Mouse (Mus musculus) midbrain, embryonic 16.5 days (tissue): ENCODE results near the gene Esyt2. TPM values are rescaled to one million over a fixed set of nuclear protein-coding genes. Genes with fewer than 3 reads are reported as not detected.

ENCODE experiments used
- ATAC-seq: fragments of 200-750 bp; cut with Nextera tagmentation; 2 replicates; pipeline ENCODE4 v1.8.0; 2017; ENCODE audit warnings: moderate TSS enrichment
- H3K27ac ChIP-seq: fragments of 300-500 bp; sonication (generic); 2 replicates; pipeline ENCODE4 v1.5.1; 2014; ENCODE audit warnings: mild to moderate bottlenecking, low read length, mixed read lengths
- H3K27me3 ChIP-seq: fragments of 300-500 bp; sonication (generic); 2 replicates; pipeline ENCODE4 v1.6.1; 2014; ENCODE audit warnings: low read depth, low read length, mixed read lengths; ENCODE audit not compliant: control insufficient read depth, insufficient read depth
- H3K36me3 ChIP-seq: fragments of 300-500 bp; sonication (generic); 2 replicates; pipeline ENCODE4 v1.6.1; 2014; ENCODE audit warnings: mild to moderate bottlenecking, low read length, moderate library complexity, mixed read lengths; ENCODE audit not compliant: control insufficient read depth, insufficient read depth
- H3K4me1 ChIP-seq: fragments of 300-500 bp; sonication (generic); 2 replicates; pipeline ENCODE4 v1.6.1; 2014; ENCODE audit warnings: mild to moderate bottlenecking, low read length, mixed read lengths; ENCODE audit not compliant: control insufficient read depth, insufficient read depth
- H3K4me2 ChIP-seq: fragments of 300-500 bp; sonication (generic); 2 replicates; pipeline ENCODE4 v1.6.1; 2014; ENCODE audit warnings: mild to moderate bottlenecking, low read length, mixed read lengths
- H3K4me3 ChIP-seq: fragments of 300-500 bp; sonication (generic); 2 replicates; pipeline ENCODE4 v1.5.1; 2014; ENCODE audit warnings: low read depth, mild to moderate bottlenecking, low read length, moderate library complexity, mixed read lengths
- H3K9ac ChIP-seq: fragments of 300-500 bp; sonication (generic); 2 replicates; pipeline ENCODE4 v1.6.1; 2014; ENCODE audit warnings: low read depth, low read length, mixed read lengths
- H3K9me3 ChIP-seq: fragments of 300-500 bp; sonication (generic); replicated peaks from 2 replicates; pipeline ENCODE4 v1.6.1; 2014; ENCODE audit warnings: mild to moderate bottlenecking, low read length, mixed read lengths; ENCODE audit not compliant: control insufficient read depth, poor library complexity, severe bottlenecking
- WGBS: fragments of 180-500 bp; shearing (Covaris S2); extraction: QIAGEN DNeasy Blood & Tissue Kit; methylation state at CpG from one replicate; pipeline ENCODE4 v1.1.7; 2014; 5-methylcytosine and 5-hydroxymethylcytosine counted together
- polyA plus RNA-seq: library from polyadenylated mRNA; unstranded; fragments of >200 nt; fragmentation: Nextera tagmentation; extraction: Ambion mirVana; gene quantifications from 2 replicates; pipeline ENCODE4 v1.2.1, GENCODE M21; 2015

The Esyt2 gene
- polyA plus RNA-seq, 1 experiment from 2014 or later: 12.1 TPM

DNA sequence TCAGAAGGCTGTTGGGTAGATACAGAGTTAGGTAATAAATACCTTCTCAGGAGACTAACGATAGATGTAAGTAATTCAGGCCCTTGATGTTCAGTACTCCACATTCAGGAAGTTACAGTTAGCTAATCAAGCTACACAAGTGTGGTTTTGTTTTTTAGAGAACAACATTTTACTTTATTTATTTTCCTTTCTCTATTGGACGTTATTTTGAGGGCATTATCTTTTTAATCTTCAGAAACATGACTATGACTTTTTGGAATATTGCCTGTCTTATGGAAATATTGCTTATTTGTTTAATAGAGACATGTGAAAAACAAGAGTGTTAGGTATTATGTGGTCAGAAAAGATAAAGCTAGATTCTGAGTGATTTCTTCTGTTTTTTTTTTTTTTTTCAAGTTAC is 12.2 kb downstream of the Esyt2 start:
- Histone ChIP-seq H3K27me3 (no peaks in the 10 kb centered on the region), H3K9ac (no peak overlapping the region), H3K27ac (no peak overlapping the region), H3K9me3 (no peaks in the 10 kb centered on the region), H3K36me3 (no peaks in the 10 kb centered on the region), H3K4me1 (no peaks in the 10 kb centered on the region), H3K4me3 (no peak overlapping the region), H3K4me2 (no peak overlapping the region)
- 87% methylated on average over 2 of the region's 2 CpGs for WGBS
- ATAC-seq: no peak

- Histone ChIP-seq H3K9me3 (no peaks in the 10 kb centered on the region), H3K36me3 (no peaks in the 10 kb centered on the region), H3K27ac (no peak overlapping the region), H3K9ac (no peak overlapping the region), H3K27me3 (no peaks in the 10 kb centered on the region), H3K4me2 (no peak overlapping the region), H3K4me3 (no peak overlapping the region), H3K4me1 (no peaks in the 10 kb centered on the region)
- ATAC-seq: no peak
- 92% methylated on average over 4 of the region's 4 CpGs for WGBS
These were observed 12.8 kb downstream of the Esyt2 start for GRCm38 (mm10) chr12:116293599-116294292.

DNA sequence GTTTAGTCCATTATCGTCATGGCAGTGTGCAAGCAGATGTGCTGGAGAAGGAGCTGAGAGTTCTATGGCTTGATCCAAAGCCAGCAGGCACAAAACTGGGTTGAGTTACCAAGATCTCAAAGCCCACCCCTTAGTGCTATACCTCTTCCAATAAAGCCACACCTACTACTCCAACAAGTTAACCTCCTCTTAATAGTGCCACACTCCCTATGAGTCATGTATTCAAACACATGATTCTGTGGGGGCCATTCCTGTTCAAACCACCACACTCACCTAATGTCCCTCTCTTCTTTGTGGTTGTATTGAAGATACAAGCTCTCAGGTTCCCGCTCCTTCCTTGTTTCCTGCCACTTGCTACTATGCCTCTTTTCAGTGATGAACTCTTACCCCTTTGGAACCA is 18.9 kb downstream of the Esyt2 start:
- Histone ChIP-seq H3K4me3 (no peak overlapping the region), H3K36me3 (no peaks in the 10 kb centered on the region), H3K9me3 (no peaks in the 10 kb centered on the region; the same call in 1 of the 2 replicates), H3K4me1 (no peaks in the 10 kb centered on the region), H3K4me2 (no peak overlapping the region), H3K9ac (no peak overlapping the region), H3K27ac (no peak overlapping the region), H3K27me3 (no peaks in the 10 kb centered on the region)
- WGBS: 100% methylated on average over 2 of the region's 2 CpGs
- ATAC-seq: no peak

DNA sequence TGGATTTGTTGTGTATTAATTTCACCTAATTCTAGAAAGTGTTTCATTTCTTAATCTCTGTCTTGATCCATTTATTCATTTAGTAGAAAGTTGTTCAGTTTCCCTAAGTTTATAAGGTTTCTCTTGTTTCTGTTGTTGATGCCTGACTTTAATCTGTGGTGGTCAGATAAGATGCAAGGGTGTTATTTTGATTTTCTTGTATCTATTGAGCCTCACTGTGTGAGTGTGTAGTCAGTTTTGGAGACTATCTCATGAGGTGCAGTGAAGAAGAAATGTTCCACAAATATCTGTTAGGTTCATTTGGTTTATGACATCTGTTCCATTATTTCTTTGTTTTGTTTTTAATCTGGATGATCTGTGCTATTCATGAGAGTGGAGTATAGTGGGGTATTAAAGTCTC is 21.2 kb downstream of the Esyt2 start:
- H3K9ac ChIP-seq: no peak overlapping the region
- no peaks in the 10 kb centered on the region; the same call in 1 of the 2 replicates for H3K9me3 ChIP-seq
- H3K4me3 ChIP-seq: no peak overlapping the region
- no peak for ATAC-seq
- H3K36me3 ChIP-seq: no peaks in the 10 kb centered on the region
- H3K27ac ChIP-seq: no peak overlapping the region
- no peaks in the 10 kb centered on the region for H3K4me1 ChIP-seq
- no peaks in the 10 kb centered on the region for H3K27me3 ChIP-seq
- H3K4me2 ChIP-seq: no peak overlapping the region

- Histone ChIP-seq H3K27ac (no peak overlapping the region), H3K4me1 (no peaks in the 10 kb centered on the region), H3K4me3 (no peak overlapping the region), H3K27me3 (no peaks in the 10 kb centered on the region), H3K9me3 (no peaks in the 10 kb centered on the region), H3K36me3 (no peaks in the 10 kb centered on the region), H3K4me2 (no peak overlapping the region), H3K9ac (no peak overlapping the region)
- WGBS: 40% methylated on average over 1 of the region's 1 CpGs
- ATAC-seq: no peak
These were observed 25.0 kb downstream of the Esyt2 start for GRCm38 (mm10) chr12:116306042-116306441.

- no peaks in the 10 kb centered on the region for H3K9me3 ChIP-seq
- no peak overlapping the region for H3K9ac ChIP-seq
- no peaks in the 10 kb centered on the region for H3K36me3 ChIP-seq
- 95% methylated on average over 3 of the region's 3 CpGs for WGBS
- no peaks in the 10 kb centered on the region for H3K4me1 ChIP-seq
- no peak overlapping the region for H3K4me3 ChIP-seq
- no peak overlapping the region for H3K4me2 ChIP-seq
- no peaks in the 10 kb centered on the region for H3K27me3 ChIP-seq
- ATAC-seq: no peak
- H3K27ac ChIP-seq: no peak overlapping the region
These were observed 26.9 kb downstream of the Esyt2 start for GRCm38 (mm10) chr12:116307870-116308269.

- no peak overlapping the region for H3K27ac ChIP-seq
- H3K9ac ChIP-seq: no peak overlapping the region
- H3K4me2 ChIP-seq: no peak overlapping the region
- H3K4me3 ChIP-seq: no peak overlapping the region
- no peaks in the 10 kb centered on the region for H3K36me3 ChIP-seq
- no peaks in the 10 kb centered on the region for H3K27me3 ChIP-seq
- no peaks in the 10 kb centered on the region for H3K4me1 ChIP-seq
- no peak for ATAC-seq
- H3K9me3 ChIP-seq: no peaks in the 10 kb centered on the region
- WGBS: 94% methylated on average over 2 of the region's 2 CpGs
These were observed 27.6 kb downstream of the Esyt2 start for GRCm38 (mm10) chr12:116308612-116309011.

DNA sequence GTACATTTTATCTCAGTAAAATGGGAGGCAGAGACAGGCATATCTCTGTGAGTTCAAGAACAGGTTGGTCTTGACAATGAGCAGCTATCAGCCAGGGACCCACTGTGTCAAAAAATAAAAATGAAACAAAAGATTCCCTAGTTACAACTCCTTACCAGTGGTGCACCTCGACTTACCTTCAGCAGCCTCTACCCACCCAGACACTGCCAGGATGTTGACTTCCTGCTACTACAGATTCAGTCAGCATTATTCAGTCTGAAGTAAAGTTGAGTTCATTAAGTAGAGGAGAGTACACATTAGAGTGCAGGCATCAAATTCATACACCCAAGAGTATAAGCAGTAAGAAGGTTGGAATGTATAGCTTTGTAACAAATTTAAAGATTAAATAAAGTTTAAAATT is 32.8 kb downstream of the Esyt2 start:
- ATAC-seq: no peak
- no peak overlapping the region for H3K9ac ChIP-seq
- H3K36me3 ChIP-seq: no peaks in the 10 kb centered on the region
- no peak overlapping the region for H3K4me2 ChIP-seq
- WGBS: 94% methylated on average over 1 of the region's 1 CpGs
- no peak overlapping the region for H3K27ac ChIP-seq
- H3K4me1 ChIP-seq: no peaks in the 10 kb centered on the region
- no peaks in the 10 kb centered on the region for H3K27me3 ChIP-seq
- no peak overlapping the region for H3K4me3 ChIP-seq
- H3K9me3 ChIP-seq: no peaks in the 10 kb centered on the region

GRCm38 (mm10) chr12:116315498-116315897 is 34.5 kb downstream of the Esyt2 start:
- Histone ChIP-seq H3K9ac (no peak overlapping the region), H3K27me3 (no peaks in the 10 kb centered on the region), H3K27ac (no peak overlapping the region), H3K4me3 (no peak overlapping the region), H3K36me3 (no peaks in the 10 kb centered on the region), H3K4me2 (no peak overlapping the region), H3K4me1 (no peaks in the 10 kb centered on the region), H3K9me3 (no peaks in the 10 kb centered on the region)
- no peak for ATAC-seq
- 90% methylated on average over 3 of the region's 3 CpGs for WGBS
